Mouse (Mus musculus) ES-E14 (cell line): ENCODE measurements around the gene Fars2.

Experiments used
- HCFC1 ChIP-seq: IDR thresholded peaks from 2 replicates; pipeline ENCODE4 v1.6.1; 2012; ENCODE audit warnings: low read length, inconsistent platforms, borderline replicate concordance; ENCODE audit not compliant: insufficient read depth
- MAFK ChIP-seq: IDR thresholded peaks from 2 replicates; pipeline ENCODE4 v1.6.1; 2014; ENCODE audit warnings: mild to moderate bottlenecking, low read depth, low read length, inconsistent platforms; ENCODE audit not compliant: insufficient read depth
- ZNF384 ChIP-seq: IDR thresholded peaks from 2 replicates; pipeline ENCODE4 v1.6.1; 2012; ENCODE audit warnings: low read depth, low read length, inconsistent platforms

DNA sequence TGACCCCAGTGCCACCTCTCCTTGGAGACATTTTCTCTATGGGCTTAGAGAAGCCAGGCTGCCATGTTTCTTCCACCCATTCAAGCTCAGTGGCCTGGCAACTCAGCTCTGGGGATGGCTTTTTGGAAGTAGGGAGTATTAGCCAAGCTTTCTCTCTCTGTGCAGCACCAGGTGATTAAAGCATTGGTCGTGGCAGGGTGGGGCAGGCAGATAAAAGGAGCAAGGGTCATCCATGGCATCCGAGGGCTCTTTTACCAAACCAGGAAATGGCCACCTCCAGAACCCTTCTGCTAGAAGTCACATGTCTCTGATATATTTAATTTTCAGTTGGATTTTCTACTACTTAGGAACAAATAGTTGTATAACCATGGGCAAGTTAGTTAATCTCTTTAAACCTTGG lies 212.7 kb downstream of the Fars2 start:
- TF ChIP-seq ZNF384 (no peak), HCFC1 (no peak), MAFK (no peak)
